Mouse (Mus musculus): ENCODE data around the gene Agbl4.

- no peak for TF ChIP-seq ZC3H11A (IDR thresholded peaks at IDR 0.05; ENCODE audit: borderline replicate concordance, low read depth, low read length)
- no peak for TF ChIP-seq HCFC1 (IDR thresholded peaks at IDR 0.05; ENCODE audit: borderline replicate concordance, insufficient read depth, low read length)
- no peak for TF ChIP-seq MAFK (IDR thresholded peaks at IDR 0.05; ENCODE audit: insufficient read depth, low read depth, low read length)
These were observed 1005.8 kb downstream of the Agbl4 start for GRCm38 (mm10) chr4:111403243-111403642.

All from ES-E14 (cell line).